Mouse (Mus musculus): Measurements from ENCODE around the gene Vtcn1. TPM values are rescaled to one million over a fixed set of nuclear protein-coding genes. Genes with fewer than 3 reads are reported as not detected.

The Vtcn1 gene
- polyA plus RNA-seq (2017; shearing (Covaris generic)), result not detected

GRCm38 (mm10) chr3:100825225-100825965 lies at the start of gene Vtcn1:
Gene Vtcn1 (plus strand): TSS chr3:100825459.

GRCm38 (mm10) chr3:100921825-100922505 lies 96.7 kb downstream of the Vtcn1 start, which contains the start of gene Trim45:
Gene Trim45 (plus strand): TSS chr3:100922202.

Other genes starting within 250 kb of the Vtcn1 start
- 36.7 TPM for gene Man1a2, start 140.0 kb upstream of the Vtcn1 start, polyA plus RNA-seq (2017; shearing (Covaris generic))
- gene Trim45, start 96.7 kb downstream of the Vtcn1 start, polyA plus RNA-seq (2017; shearing (Covaris generic)), result 1.4 TPM
- 17.8 TPM for gene Ttf2, start 144.2 kb downstream of the Vtcn1 start, polyA plus RNA-seq (2017; shearing (Covaris generic))
- 28.8 TPM for gene Cd101, start 204.1 kb downstream of the Vtcn1 start, polyA plus RNA-seq (2017; shearing (Covaris generic))

Measured in CD4-positive, CD25-positive, alpha-beta regulatory T cell, adult 9 weeks (primary cell).